In genomic region chr10:99164871-99165477, GRCm38 (mm10) we compare ENCODE assay signal across 8 mouse cellular contexts. TPM values are rescaled to one million over a fixed set of nuclear protein-coding genes. Genes with fewer than 3 reads are reported as not detected.
DNase-seq lines count a peak whose midpoint lies in the region; ATAC-seq lines count a peak whose summit lies in the region.

No protein-coding gene starts in this region.

- WGBS in hindbrain, embryonic 11.5 days: 39% methylated on average over 13 of the region's 13 CpGs
- WGBS in limb, embryonic 11.5 days: 45% methylated on average over 13 of the region's 13 CpGs
- WGBS in midbrain, embryonic 14.5 days: 24% methylated on average over 13 of the region's 13 CpGs

- peak; percentile 35 for DNase-seq in A20 (ENCODE audit: low read depth, low spot score)
- DNase-seq in embryo, embryonic 9.5 days (ENCODE audit: extremely low spot score): peak; percentile 45
- DNase-seq in hindbrain, embryonic 11.5 days (ENCODE audit: low spot score): peak; percentile 66
- DNase-seq in limb, embryonic 11.5 days (ENCODE audit: low spot score): peak; percentile 56
- DNase-seq in midbrain, embryonic 14.5 days: peak; percentile 85
- DNase-seq in urinary bladder, adult 2 months (ENCODE audit: low spot score): no peak

- no peak overlapping the region for H3K4me3 ChIP-seq in hindbrain, embryonic 11.5 days (ENCODE audit: low read depth, low read length)
- no peak overlapping the region for H3K4me3 ChIP-seq in limb, embryonic 11.5 days (ENCODE audit: low read depth, low read length)
- no peak overlapping the region for H3K4me3 ChIP-seq in midbrain, embryonic 14.5 days (replicated peaks; ENCODE audit: low read depth, low read length)

- H3K9ac ChIP-seq in hindbrain, embryonic 11.5 days (ENCODE audit: low read depth, low read length): no peak overlapping the region
- H3K9ac ChIP-seq in limb, embryonic 11.5 days (ENCODE audit: low read length): no peak overlapping the region
- no peak overlapping the region for H3K9ac ChIP-seq in midbrain, embryonic 14.5 days (replicated peaks; ENCODE audit: low read length)

- no peak overlapping the region for H3K27ac ChIP-seq in hindbrain, embryonic 11.5 days (ENCODE audit: low read depth, low read length)
- no peak overlapping the region for H3K27ac ChIP-seq in limb, embryonic 11.5 days (replicated peaks; ENCODE audit: low read depth, low read length)
- H3K27ac ChIP-seq in midbrain, embryonic 14.5 days (replicated peaks; ENCODE audit: low read depth, low read length): no peak overlapping the region

- H3K4me1 ChIP-seq in hindbrain, embryonic 11.5 days (replicated peaks; ENCODE audit: control insufficient read depth, insufficient read depth, low read length): no peaks in the 10 kb centered on the region
- H3K4me1 ChIP-seq in limb, embryonic 11.5 days (ENCODE audit: control insufficient read depth, insufficient read depth, low read length): no peaks in the 10 kb centered on the region
- no peaks in the 10 kb centered on the region for H3K4me1 ChIP-seq in midbrain, embryonic 14.5 days (ENCODE audit: control insufficient read depth, insufficient read depth, low read length)

- H3K4me2 ChIP-seq in hindbrain, embryonic 11.5 days (replicated peaks; ENCODE audit: low read depth, low read length): no peak overlapping the region
- H3K4me2 ChIP-seq in limb, embryonic 11.5 days (ENCODE audit: low read depth, severe bottlenecking): no peak overlapping the region
- no peak overlapping the region for H3K4me2 ChIP-seq in midbrain, embryonic 14.5 days (ENCODE audit: low read length)

- ATAC-seq in CD4-positive, CD25-positive, alpha-beta regulatory T cell, adult 4 months: peak; percentile 48
- ATAC-seq in hindbrain, embryonic 11.5 days (ENCODE audit: low FRiP score): peak; percentile 66
- peak; percentile 58 for ATAC-seq in limb, embryonic 11.5 days (ENCODE audit: insufficient number of reproducible peaks, low FRiP score, low TSS enrichment, low read depth)
- peak; percentile 57; the same call in 1 of the 2 replicates for ATAC-seq in midbrain, embryonic 14.5 days (ENCODE audit: low FRiP score, low TSS enrichment)
- no peak for ATAC-seq in monocyte, adult 5-6 weeks (replicated peaks; ENCODE audit: insufficient number of reproducible peaks, low FRiP score, low TSS enrichment, poor library complexity, severe bottlenecking)

- no peaks in the 10 kb centered on the region for H3K36me3 ChIP-seq in hindbrain, embryonic 11.5 days (ENCODE audit: control insufficient read depth, insufficient read depth, low read length)
- peaks cover 2% of the 10 kb centered on the region; the same call in 1 of the 2 replicates for H3K36me3 ChIP-seq in limb, embryonic 11.5 days (ENCODE audit: control insufficient read depth, insufficient read depth, low read length)
- peaks cover 3% of the 10 kb centered on the region; the same call in 1 of the 2 replicates for H3K36me3 ChIP-seq in midbrain, embryonic 14.5 days (ENCODE audit: control insufficient read depth, insufficient read depth, low read length)

- no peaks in the 10 kb centered on the region for H3K27me3 ChIP-seq in hindbrain, embryonic 11.5 days (ENCODE audit: control insufficient read depth, insufficient read depth, low read length)
- no peaks in the 10 kb centered on the region for H3K27me3 ChIP-seq in limb, embryonic 11.5 days (ENCODE audit: control insufficient read depth, insufficient read depth, low read length)
- H3K27me3 ChIP-seq in midbrain, embryonic 14.5 days (ENCODE audit: control insufficient read depth, insufficient read depth, low read length): no peaks in the 10 kb centered on the region

- no peaks in the 10 kb centered on the region for H3K9me3 ChIP-seq in hindbrain, embryonic 11.5 days (ENCODE audit: control insufficient read depth, low read length)
- no peaks in the 10 kb centered on the region for H3K9me3 ChIP-seq in limb, embryonic 11.5 days (ENCODE audit: control insufficient read depth, low read length)
- H3K9me3 ChIP-seq in midbrain, embryonic 14.5 days (ENCODE audit: control insufficient read depth, low read length): no peaks in the 10 kb centered on the region

RNA-seq across cellular contexts. Expression of gene Phxr2, which starts 38.8 kb away (rescaled TPM):
- under 1 TPM in 1 of 2 experiments, not detected in 1; 0.47 TPM for polyA plus RNA-seq in CD4-positive, CD25-positive, alpha-beta regulatory T cell, adult 4 months (2017; shearing (Covaris generic))
- not detected in 2 replicates for polyA plus RNA-seq in hindbrain, embryonic 11.5 days (2014; fragmentation: Nextera tagmentation; extraction: Ambion mirVana)
- polyA plus RNA-seq in limb, embryonic 11.5 days (2014; fragmentation: Nextera tagmentation; extraction: Ambion mirVana): not detected in 2 replicates
- polyA plus RNA-seq in midbrain, embryonic 14.5 days (2014; fragmentation: Nextera tagmentation; extraction: Ambion mirVana): 0.30 TPM in 1 of 2 replicates, not detected in the other
- not detected in 3 replicates for total RNA-seq in monocyte, adult 5-6 weeks (2017)
- polyA plus RNA-seq in urinary bladder, adult 2 months (2012; rRNA removed): not detected in 2 replicates

RNA-seq across cellular contexts. Expression of gene Galnt4, which starts 57.0 kb away (rescaled TPM):
- polyA plus RNA-seq in CD4-positive, CD25-positive, alpha-beta regulatory T cell, adult 4 months (2017; shearing (Covaris generic)): 1 to 10 TPM; 2.8 to 3.3 TPM
- 4.2 and 4.7 TPM in 2 replicates for polyA plus RNA-seq in hindbrain, embryonic 11.5 days (2014; fragmentation: Nextera tagmentation; extraction: Ambion mirVana)
- 5.8 and 8.0 TPM in 2 replicates for polyA plus RNA-seq in limb, embryonic 11.5 days (2014; fragmentation: Nextera tagmentation; extraction: Ambion mirVana)
- 2.3 and 3.7 TPM in 2 replicates for polyA plus RNA-seq in midbrain, embryonic 14.5 days (2014; fragmentation: Nextera tagmentation; extraction: Ambion mirVana)
- total RNA-seq in monocyte, adult 5-6 weeks (2017): 8.3 to 13.4 TPM (median 8.6 TPM) in 3 replicates
- polyA plus RNA-seq in urinary bladder, adult 2 months (2012; rRNA removed): 4.8 and 8.2 TPM in 2 replicates

RNA-seq across cellular contexts. Expression of gene Poc1b, which starts 58.1 kb away (rescaled TPM):
- 10 to 100 TPM; 10.0 TPM for polyA plus RNA-seq in CD4-positive, CD25-positive, alpha-beta regulatory T cell, adult 4 months (2017; shearing (Covaris generic))
- 26.5 and 34.1 TPM in 2 replicates for polyA plus RNA-seq in hindbrain, embryonic 11.5 days (2014; fragmentation: Nextera tagmentation; extraction: Ambion mirVana)
- 48.3 and 48.4 TPM in 2 replicates for polyA plus RNA-seq in limb, embryonic 11.5 days (2014; fragmentation: Nextera tagmentation; extraction: Ambion mirVana)
- 10.0 and 14.9 TPM in 2 replicates for polyA plus RNA-seq in midbrain, embryonic 14.5 days (2014; fragmentation: Nextera tagmentation; extraction: Ambion mirVana)
- 3.5 to 11.2 TPM (median 9.5 TPM) in 3 replicates for total RNA-seq in monocyte, adult 5-6 weeks (2017)
- 16.6 and 19.3 TPM in 2 replicates for polyA plus RNA-seq in urinary bladder, adult 2 months (2012; rRNA removed)
